Mouse (Mus musculus): ENCODE data around the gene Slc25a11.

GRCm38 (mm10) chr11:70657991-70658390 lies 10.7 kb upstream of the Slc25a11 start:
- TF ChIP-seq CTCF (IDR thresholded peaks at IDR 0.05; ENCODE audit: control insufficient read depth, insufficient read depth, insufficient read length) (no peak), MYOD1 (IDR thresholded peaks at IDR 0.05; ENCODE audit: control insufficient read depth, insufficient read length, low read depth) (no peak)
